Mouse (Mus musculus) intestine, postnatal 0 days (tissue): Measurements from ENCODE around the gene Sectm1a. TPM values are rescaled to one million over a fixed set of nuclear protein-coding genes. Genes with fewer than 3 reads are reported as not detected.

Experiments used
- ATAC-seq: fragments of 200-750 bp; cut with Nextera tagmentation; 2 replicates; pipeline ENCODE4 v1.8.0; 2017; ENCODE audit warnings: mild to moderate bottlenecking, moderate TSS enrichment, moderate library complexity
- H3K27ac ChIP-seq: fragments of 300-500 bp; sonication (generic); 2 replicates; pipeline ENCODE4 v1.5.1; 2014; ENCODE audit warnings: mild to moderate bottlenecking, low read depth, low read length, moderate library complexity
- H3K27me3 ChIP-seq: fragments of 300-500 bp; sonication (generic); replicated peaks from 2 replicates; pipeline ENCODE4 v1.6.1; 2014; ENCODE audit warnings: low read length, mixed read lengths; ENCODE audit not compliant: control insufficient read depth, insufficient read depth
- H3K36me3 ChIP-seq: fragments of 300-500 bp; sonication (generic); 2 replicates; pipeline ENCODE4 v1.6.1; 2014; ENCODE audit warnings: mild to moderate bottlenecking, moderate library complexity; ENCODE audit not compliant: control insufficient read depth, insufficient read depth
- H3K4me1 ChIP-seq: fragments of 300-500 bp; sonication (generic); replicated peaks from 2 replicates; pipeline ENCODE4 v1.6.1; 2014; ENCODE audit warnings: antibody characterized with exemption, low read length, mixed read lengths; ENCODE audit not compliant: control insufficient read depth, insufficient read depth
- H3K4me2 ChIP-seq: fragments of 300-500 bp; sonication (generic); replicated peaks from 2 replicates; pipeline ENCODE4 v1.6.1; 2014; ENCODE audit warnings: low read depth, mild to moderate bottlenecking, moderate library complexity
- H3K4me3 ChIP-seq: fragments of 300-500 bp; sonication (generic); 2 replicates; pipeline ENCODE4 v1.5.1; 2014; ENCODE audit warnings: low read depth, low read length
- H3K9ac ChIP-seq: fragments of 300-500 bp; sonication (generic); 2 replicates; pipeline ENCODE4 v1.6.1; 2014; ENCODE audit warnings: mild to moderate bottlenecking, low read depth, low read length
- H3K9me3 ChIP-seq: fragments of 300-500 bp; sonication (generic); 2 replicates; pipeline ENCODE4 v1.6.1; 2016; ENCODE audit warnings: mixed run types; ENCODE audit not compliant: control insufficient read depth
- CTCF ChIP-seq: sonication (generic); IDR thresholded peaks from 2 replicates; pipeline ENCODE4 v1.5.1; 2016; ENCODE audit warnings: low read depth, mild to moderate bottlenecking, control low read depth, antibody characterized with exemption, moderate library complexity
- WGBS: fragments of 180-500 bp; shearing (Covaris S2); extraction: QIAGEN DNeasy Blood & Tissue Kit; methylation state at CpG from one replicate; pipeline ENCODE4 v1.1.7; 2014; 5-methylcytosine and 5-hydroxymethylcytosine counted together
- polyA plus RNA-seq: library from polyadenylated mRNA; unstranded; fragments of >200 nt; fragmentation: Nextera tagmentation; extraction: Ambion mirVana; gene quantifications from 2 replicates; pipeline ENCODE4 v1.2.1, GENCODE M21; 2015

Gene Sectm1a
- polyA plus RNA-seq: 10.0 and 10.2 TPM in 2 replicates

GRCm38 (mm10) chr11:121081120-121081519 is at the start of gene Sectm1a:
Sectm1a (minus strand) TSS chr11:121081220.
- 64% methylated on average over 3 of the region's 3 CpGs for WGBS
- H3K36me3 ChIP-seq: no peaks in the 10 kb centered on the region

GRCm38 (mm10) chr11:121129616-121130015 is 48.6 kb upstream of the Sectm1a start:
- TF ChIP-seq CTCF: no peak
- Histone ChIP-seq H3K4me2 (no peak overlapping the region), H3K4me1 (no peaks in the 10 kb centered on the region), H3K36me3 (no peaks in the 10 kb centered on the region), H3K27me3 (no peaks in the 10 kb centered on the region), H3K27ac (no peak overlapping the region), H3K4me3 (no peak overlapping the region), H3K9ac (no peak overlapping the region), H3K9me3 (no peaks in the 10 kb centered on the region)
- ATAC-seq: no peak
- WGBS: 67% methylated on average over 1 of the region's 1 CpGs

More at GRCm38 (mm10) chr11:121081120-121081519, at the start of gene Sectm1a:
- TF ChIP-seq CTCF: no peak
- no peak within 1 kb of the TSS for H3K27ac ChIP-seq
- no peak within 1 kb of the TSS for H3K4me2 ChIP-seq
- H3K27me3 ChIP-seq: no peaks in the 10 kb centered on the region
- no peak within 1 kb of the TSS for H3K9ac ChIP-seq
- no peak within 1 kb of the TSS for H3K4me3 ChIP-seq
- no peak for ATAC-seq
- H3K9me3 ChIP-seq: no peaks in the 10 kb centered on the region
- peaks cover 9% of the 10 kb centered on the region; the same call in 1 of the 2 replicates for H3K4me1 ChIP-seq

- Histone ChIP-seq H3K9me3 (no peaks in the 10 kb centered on the region), H3K27me3 (no peaks in the 10 kb centered on the region), H3K36me3 (no peaks in the 10 kb centered on the region), H3K4me3 (no peak overlapping the region), H3K4me1 (no peaks in the 10 kb centered on the region), H3K27ac (no peak overlapping the region), H3K9ac (no peak overlapping the region), H3K4me2 (no peak overlapping the region)
- ATAC-seq: no peak
- 85% methylated on average over 3 of the region's 3 CpGs for WGBS
- no peak for TF ChIP-seq CTCF
These were observed 46.4 kb upstream of the Sectm1a start for GRCm38 (mm10) chr11:121127441-121127840.

GRCm38 (mm10) chr11:121126395-121126794 is 45.4 kb upstream of the Sectm1a start:
- no peak overlapping the region for H3K27ac ChIP-seq
- 80% methylated on average over 1 of the region's 1 CpGs for WGBS
- no peak overlapping the region for H3K4me3 ChIP-seq

GRCm38 (mm10) chr11:121125522-121126172 is 44.6 kb upstream of the Sectm1a start:
- no peak overlapping the region for H3K9ac ChIP-seq
- no peak overlapping the region for H3K4me2 ChIP-seq
- H3K27ac ChIP-seq: no peak overlapping the region
- H3K27me3 ChIP-seq: no peaks in the 10 kb centered on the region
- no peak for TF ChIP-seq CTCF
- ATAC-seq: no peak
- no peak overlapping the region for H3K4me3 ChIP-seq
- no peaks in the 10 kb centered on the region for H3K36me3 ChIP-seq
- 60% methylated on average over 3 of the region's 3 CpGs for WGBS
- no peaks in the 10 kb centered on the region for H3K4me1 ChIP-seq
- no peaks in the 10 kb centered on the region for H3K9me3 ChIP-seq

More at GRCm38 (mm10) chr11:121126395-121126794, 45.4 kb upstream of the Sectm1a start:
- H3K9ac ChIP-seq: no peak overlapping the region
- TF ChIP-seq CTCF: peak; percentile 71
- no peaks in the 10 kb centered on the region for H3K36me3 ChIP-seq
- no peaks in the 10 kb centered on the region for H3K4me1 ChIP-seq
- H3K4me2 ChIP-seq: no peak overlapping the region
- no peak for ATAC-seq
- no peaks in the 10 kb centered on the region for H3K9me3 ChIP-seq
- no peaks in the 10 kb centered on the region for H3K27me3 ChIP-seq

GRCm38 (mm10) chr11:121123438-121123837 is 42.4 kb upstream of the Sectm1a start:
- Histone ChIP-seq H3K9ac (no peak overlapping the region), H3K4me2 (no peak overlapping the region), H3K36me3 (no peaks in the 10 kb centered on the region), H3K27me3 (no peaks in the 10 kb centered on the region), H3K9me3 (no peaks in the 10 kb centered on the region), H3K4me1 (no peaks in the 10 kb centered on the region), H3K4me3 (no peak overlapping the region), H3K27ac (no peak overlapping the region)
- ATAC-seq: no peak
- WGBS: 90% methylated on average over 4 of the region's 4 CpGs
- TF ChIP-seq CTCF: no peak
